Mouse (Mus musculus) neutrophil, adult 5-6 weeks (primary cell): ENCODE results near the gene Ranbp9. TPM values are rescaled to one million over a fixed set of nuclear protein-coding genes. Genes with fewer than 3 reads are reported as not detected.
A peak's percentile ranks its signal among the peaks of the same experiment; 100 is the strongest.
"Not testable (repeated sequence)": the region's sequence is repeated elsewhere in the genome, so short reads cannot be mapped to it uniquely, and the experiment has no call there.

Source experiments
- ATAC-seq: fragments of 151-379, 151-347 bp; 2 replicates; pipeline ENCODE4 v1.8.0; 2017; ENCODE audit warnings: mild to moderate bottlenecking, moderate TSS enrichment; ENCODE audit not compliant: insufficient number of reproducible peaks, poor library complexity, low FRiP score, severe bottlenecking; ENCODE audit errors: extremely low read depth
- total RNA-seq: library from RNA; stranded (forward); fragments of 200-1000 nt; gene quantifications from 2 replicates; pipeline ENCODE4 v1.2.3, GENCODE M21; 2017

Gene Ranbp9
- total RNA-seq, 1 experiment from 2014 or later = 100 TPM

- not testable (repeated sequence) for ATAC-seq
Measured at GRCm38 (mm10) chr13:43471861-43472260, 9.2 kb downstream of the Ranbp9 start.

GRCm38 (mm10) chr13:43469607-43470006 lies 11.5 kb downstream of the Ranbp9 start:
- no peak for ATAC-seq

GRCm38 (mm10) chr13:43464605-43465004 lies 16.5 kb downstream of the Ranbp9 start:
- 0 out of 2 replicates have a peak, but pooled peaks have one; percentile 13 for ATAC-seq

GRCm38 (mm10) chr13:43457161-43457560 lies 23.9 kb downstream of the Ranbp9 start:
- ATAC-seq = no peak

GRCm38 (mm10) chr13:43454431-43454830 lies 26.7 kb downstream of the Ranbp9 start:
- no peak for ATAC-seq

GRCm38 (mm10) chr13:43452843-43453605 lies 28.1 kb downstream of the Ranbp9 start:
- ATAC-seq = no peak

GRCm38 (mm10) chr13:43452177-43452576 lies 28.9 kb downstream of the Ranbp9 start:
- ATAC-seq = no peak

- ATAC-seq = no peak
Measured at GRCm38 (mm10) chr13:43450686-43451085, 30.4 kb downstream of the Ranbp9 start.

GRCm38 (mm10) chr13:43447721-43448120 lies 33.4 kb downstream of the Ranbp9 start:
- ATAC-seq = no peak

- ATAC-seq = no peak
Measured at GRCm38 (mm10) chr13:43445754-43446153, 35.3 kb downstream of the Ranbp9 start.

- ATAC-seq = no peak
Measured at GRCm38 (mm10) chr13:43444717-43445116, 36.4 kb downstream of the Ranbp9 start.

GRCm38 (mm10) chr13:43443706-43444105 lies 37.4 kb downstream of the Ranbp9 start:
- no peak for ATAC-seq

GRCm38 (mm10) chr13:43442551-43442950 lies 38.5 kb downstream of the Ranbp9 start:
- ATAC-seq = no peak

- ATAC-seq = no peak
Measured at GRCm38 (mm10) chr13:43440376-43440775, 40.7 kb downstream of the Ranbp9 start.

GRCm38 (mm10) chr13:43433395-43433794 lies 47.7 kb downstream of the Ranbp9 start:
- ATAC-seq = no peak

- ATAC-seq = no peak
Measured at GRCm38 (mm10) chr13:43428436-43428835, 52.6 kb downstream of the Ranbp9 start.

GRCm38 (mm10) chr13:43415249-43415648 lies 65.8 kb downstream of the Ranbp9 start:
- no peak for ATAC-seq

- no peak for ATAC-seq
Measured at GRCm38 (mm10) chr13:43413611-43414010, 67.5 kb downstream of the Ranbp9 start.

- no peak for ATAC-seq
Measured at GRCm38 (mm10) chr13:43412311-43412710, 68.8 kb downstream of the Ranbp9 start.

- ATAC-seq = peak; percentile 37; the same call in 1 of the 2 replicates
Measured at GRCm38 (mm10) chr13:43399576-43399975, 81.5 kb downstream of the Ranbp9 start.
